Mouse (Mus musculus): ENCODE data around the gene Slc4a7. TPM values are rescaled to one million over a fixed set of nuclear protein-coding genes. Genes with fewer than 3 reads are reported as not detected.

The Slc4a7 gene
- polyA plus RNA-seq, 1 experiment from 2014 or later = 30.4 TPM

DNA sequence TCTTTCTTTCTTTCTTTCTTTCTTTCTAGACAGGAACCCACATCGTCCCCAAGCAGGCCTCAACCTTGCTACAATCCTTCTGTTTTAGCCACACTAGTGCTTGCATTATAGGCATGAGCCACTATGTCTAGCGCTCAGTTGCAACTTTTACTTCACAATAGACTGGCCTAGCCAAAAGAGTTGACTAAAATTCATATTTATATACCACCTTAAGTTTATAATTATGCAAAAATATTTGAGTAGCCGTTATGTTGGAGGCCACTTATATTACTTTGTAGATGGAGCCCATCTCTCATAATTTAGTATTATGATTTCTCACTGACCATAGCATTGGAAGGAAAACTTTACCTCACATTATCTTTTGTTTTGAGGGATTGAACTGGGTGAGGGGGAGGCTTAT lies 3.0 kb downstream of the Slc4a7 start:
- peaks cover 8% of the 10 kb centered on the region for H3K36me3 ChIP-seq (replicated peaks; ENCODE audit: control insufficient read depth, insufficient read depth)
- WGBS = 82% methylated on average over 3 of the region's 3 CpGs
- ATAC-seq (ENCODE audit: low FRiP score) (no peak), DNase-seq (ENCODE audit: low spot score) (no peak)
- H3K27ac ChIP-seq = no peak overlapping the region
- no peaks in the 10 kb centered on the region for H3K9me3 ChIP-seq (ENCODE audit: control insufficient read depth, low read length)
- H3K4me2 ChIP-seq (replicated peaks) = peak overlapping the region; percentile 69; the same call in 1 of the 2 replicates
- no peak overlapping the region; the same call in 1 of the 2 replicates for H3K4me3 ChIP-seq (replicated peaks; ENCODE audit: low read length)
- no peaks in the 10 kb centered on the region for H3K27me3 ChIP-seq (ENCODE audit: control insufficient read depth, insufficient read depth, low read length)
- peaks cover 24% of the 10 kb centered on the region for H3K4me1 ChIP-seq (replicated peaks; ENCODE audit: control insufficient read depth, insufficient read depth, low read length)
- no peak overlapping the region for H3K9ac ChIP-seq

DNA sequence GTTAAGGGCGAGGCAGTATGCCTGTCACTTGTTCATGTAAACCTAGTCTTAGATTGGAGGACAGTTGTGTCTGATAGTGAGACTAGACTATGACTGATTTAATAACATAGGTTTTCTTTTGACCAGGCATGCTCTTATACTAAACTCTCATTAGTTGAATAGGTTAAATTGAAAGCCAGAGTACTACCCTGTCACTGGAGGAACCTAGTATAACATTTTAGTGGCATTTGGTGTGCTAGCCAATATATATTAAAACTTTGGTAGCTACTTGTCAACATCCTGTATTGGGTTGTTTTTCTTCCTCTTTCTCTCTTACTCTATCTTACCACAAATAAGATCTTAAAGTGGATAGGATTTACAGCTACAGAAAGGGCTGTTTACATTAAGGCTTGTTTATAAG lies 4.3 kb downstream of the Slc4a7 start:
- Histone ChIP-seq H3K4me3 (replicated peaks; ENCODE audit: low read length) (no peak overlapping the region), H3K4me2 (replicated peaks) (no peak overlapping the region), H3K27me3 (ENCODE audit: control insufficient read depth, insufficient read depth, low read length) (no peaks in the 10 kb centered on the region), H3K4me1 (replicated peaks; ENCODE audit: control insufficient read depth, insufficient read depth, low read length) (peaks cover 24% of the 10 kb centered on the region), H3K9me3 (ENCODE audit: control insufficient read depth, low read length) (no peaks in the 10 kb centered on the region), H3K9ac (no peak overlapping the region), H3K36me3 (replicated peaks; ENCODE audit: control insufficient read depth, insufficient read depth) (peaks cover 17% of the 10 kb centered on the region), H3K27ac (no peak overlapping the region)
- ATAC-seq (ENCODE audit: low FRiP score) = no peak
- 95% methylated on average over 1 of the region's 1 CpGs for WGBS
- DNase-seq (ENCODE audit: low spot score) = no peak

- Histone ChIP-seq H3K27me3 (ENCODE audit: control insufficient read depth, insufficient read depth, low read length) (no peaks in the 10 kb centered on the region), H3K4me2 (replicated peaks) (no peak overlapping the region), H3K9ac (no peak overlapping the region), H3K4me1 (replicated peaks; ENCODE audit: control insufficient read depth, insufficient read depth, low read length) (peaks cover 24% of the 10 kb centered on the region), H3K9me3 (ENCODE audit: control insufficient read depth, low read length) (no peaks in the 10 kb centered on the region), H3K27ac (no peak overlapping the region), H3K36me3 (replicated peaks; ENCODE audit: control insufficient read depth, insufficient read depth) (peaks cover 17% of the 10 kb centered on the region), H3K4me3 (replicated peaks; ENCODE audit: low read length) (no peak overlapping the region)
- DNase-seq (ENCODE audit: low spot score) = no peak
- no peak for ATAC-seq (ENCODE audit: low FRiP score)
- 23% methylated on average over 1 of the region's 1 CpGs for WGBS
Measured at GRCm38 (mm10) chr14:14707061-14707460, 5.0 kb downstream of the Slc4a7 start.

- Histone ChIP-seq H3K9me3 (ENCODE audit: control insufficient read depth, low read length) (no peaks in the 10 kb centered on the region), H3K4me2 (replicated peaks) (no peak overlapping the region), H3K4me1 (replicated peaks; ENCODE audit: control insufficient read depth, insufficient read depth, low read length) (peaks cover 24% of the 10 kb centered on the region), H3K36me3 (replicated peaks; ENCODE audit: control insufficient read depth, insufficient read depth) (peaks cover 17% of the 10 kb centered on the region), H3K27ac (no peak overlapping the region), H3K27me3 (ENCODE audit: control insufficient read depth, insufficient read depth, low read length) (no peaks in the 10 kb centered on the region), H3K9ac (no peak overlapping the region), H3K4me3 (replicated peaks; ENCODE audit: low read length) (no peak overlapping the region)
- WGBS = 93% methylated on average over 1 of the region's 1 CpGs
- DNase-seq (ENCODE audit: low spot score) (no peak), ATAC-seq (ENCODE audit: low FRiP score) (no peak)
Measured at GRCm38 (mm10) chr14:14709021-14709420, 6.9 kb downstream of the Slc4a7 start.

- Histone ChIP-seq H3K9ac (no peak overlapping the region), H3K27ac (no peak overlapping the region), H3K4me1 (replicated peaks; ENCODE audit: control insufficient read depth, insufficient read depth, low read length) (no peaks in the 10 kb centered on the region), H3K27me3 (ENCODE audit: control insufficient read depth, insufficient read depth, low read length) (no peaks in the 10 kb centered on the region), H3K36me3 (replicated peaks; ENCODE audit: control insufficient read depth, insufficient read depth) (peaks cover 13% of the 10 kb centered on the region; the same call in 1 of the 2 replicates), H3K4me3 (replicated peaks; ENCODE audit: low read length) (no peak overlapping the region), H3K4me2 (replicated peaks) (no peak overlapping the region), H3K9me3 (ENCODE audit: control insufficient read depth, low read length) (no peaks in the 10 kb centered on the region)
- DNase-seq (ENCODE audit: low spot score) (no peak), ATAC-seq (ENCODE audit: low FRiP score) (no peak)
Measured at GRCm38 (mm10) chr14:14714130-14714529, 12.1 kb downstream of the Slc4a7 start.

GRCm38 (mm10) chr14:14715794-14716193 lies 13.7 kb downstream of the Slc4a7 start:
- H3K27me3 ChIP-seq (ENCODE audit: control insufficient read depth, insufficient read depth, low read length) = no peaks in the 10 kb centered on the region
- DNase-seq (ENCODE audit: low spot score) (no peak), ATAC-seq (ENCODE audit: low FRiP score) (no peak)
- H3K36me3 ChIP-seq (replicated peaks; ENCODE audit: control insufficient read depth, insufficient read depth) = peaks cover 4% of the 10 kb centered on the region; the same call in 1 of the 2 replicates
- no peak overlapping the region for H3K27ac ChIP-seq
- no peak overlapping the region for H3K4me3 ChIP-seq (replicated peaks; ENCODE audit: low read length)
- WGBS = 89% methylated on average over 2 of the region's 2 CpGs
- H3K9ac ChIP-seq = no peak overlapping the region
- H3K4me1 ChIP-seq (replicated peaks; ENCODE audit: control insufficient read depth, insufficient read depth, low read length) = no peaks in the 10 kb centered on the region
- no peak overlapping the region for H3K4me2 ChIP-seq (replicated peaks)
- no peaks in the 10 kb centered on the region for H3K9me3 ChIP-seq (ENCODE audit: control insufficient read depth, low read length)

DNA sequence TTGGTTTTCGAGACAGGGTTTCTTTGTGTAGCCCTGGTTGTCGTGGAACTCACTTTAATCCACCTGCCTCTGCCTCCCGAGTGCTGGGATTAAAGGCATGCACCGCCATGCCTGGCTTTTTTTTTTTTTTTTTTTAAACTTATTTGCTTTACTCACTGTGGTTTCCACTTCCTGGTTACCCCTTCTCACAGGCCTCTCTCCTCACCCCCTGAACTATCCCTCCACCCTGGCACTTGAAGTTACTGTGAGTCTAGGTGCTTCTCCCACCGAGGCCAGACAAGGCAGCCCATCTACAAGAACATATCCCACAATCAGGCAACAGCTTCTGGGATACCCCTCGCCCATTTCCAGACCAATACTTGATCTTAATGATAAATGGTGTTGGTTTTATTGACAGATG lies 14.8 kb downstream of the Slc4a7 start:
- no peak for ATAC-seq (ENCODE audit: low FRiP score)
- 91% methylated on average over 6 of the region's 6 CpGs for WGBS
- no peak overlapping the region for H3K9ac ChIP-seq
- H3K27me3 ChIP-seq (ENCODE audit: control insufficient read depth, insufficient read depth, low read length) = no peaks in the 10 kb centered on the region
- no peak overlapping the region for H3K4me2 ChIP-seq (replicated peaks)
- no peak overlapping the region for H3K27ac ChIP-seq
- DNase-seq (ENCODE audit: low spot score) = no peak
- H3K4me3 ChIP-seq (replicated peaks; ENCODE audit: low read length) = no peak overlapping the region
- no peaks in the 10 kb centered on the region for H3K4me1 ChIP-seq (replicated peaks; ENCODE audit: control insufficient read depth, insufficient read depth, low read length)
- H3K36me3 ChIP-seq (replicated peaks; ENCODE audit: control insufficient read depth, insufficient read depth) = no peaks in the 10 kb centered on the region; the same call in 1 of the 2 replicates
- no peaks in the 10 kb centered on the region for H3K9me3 ChIP-seq (ENCODE audit: control insufficient read depth, low read length)

DNA sequence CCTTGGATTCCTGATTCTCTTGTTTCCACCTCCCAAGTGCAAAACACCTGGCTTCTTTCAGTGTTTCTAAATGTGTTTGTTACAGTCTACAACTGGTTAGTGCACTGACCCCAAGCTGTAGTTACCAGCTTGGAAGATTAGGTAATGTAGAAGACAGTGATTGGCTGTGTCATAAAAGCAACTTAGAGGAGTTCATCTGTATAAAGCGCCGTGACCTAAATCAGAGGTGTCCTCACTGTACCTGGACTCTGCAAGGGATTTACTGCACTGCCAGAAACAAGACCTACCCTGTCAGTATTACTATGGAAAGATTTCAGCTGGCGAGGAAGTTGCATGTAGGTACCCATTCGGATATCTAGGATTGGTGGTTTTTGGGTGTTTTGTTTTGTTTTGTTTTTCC lies 16.5 kb downstream of the Slc4a7 start:
- no peaks in the 10 kb centered on the region for H3K27me3 ChIP-seq (ENCODE audit: control insufficient read depth, insufficient read depth, low read length)
- no peak overlapping the region for H3K4me3 ChIP-seq (replicated peaks; ENCODE audit: low read length)
- WGBS = 95% methylated on average over 4 of the region's 4 CpGs
- no peak overlapping the region for H3K4me2 ChIP-seq (replicated peaks)
- no peaks in the 10 kb centered on the region for H3K9me3 ChIP-seq (ENCODE audit: control insufficient read depth, low read length)
- no peak overlapping the region for H3K27ac ChIP-seq
- no peak overlapping the region for H3K9ac ChIP-seq
- H3K36me3 ChIP-seq (replicated peaks; ENCODE audit: control insufficient read depth, insufficient read depth) = no peaks in the 10 kb centered on the region
- no peak for ATAC-seq (ENCODE audit: low FRiP score)
- DNase-seq (ENCODE audit: low spot score) = no peak
- no peaks in the 10 kb centered on the region for H3K4me1 ChIP-seq (replicated peaks; ENCODE audit: control insufficient read depth, insufficient read depth, low read length)

DNA sequence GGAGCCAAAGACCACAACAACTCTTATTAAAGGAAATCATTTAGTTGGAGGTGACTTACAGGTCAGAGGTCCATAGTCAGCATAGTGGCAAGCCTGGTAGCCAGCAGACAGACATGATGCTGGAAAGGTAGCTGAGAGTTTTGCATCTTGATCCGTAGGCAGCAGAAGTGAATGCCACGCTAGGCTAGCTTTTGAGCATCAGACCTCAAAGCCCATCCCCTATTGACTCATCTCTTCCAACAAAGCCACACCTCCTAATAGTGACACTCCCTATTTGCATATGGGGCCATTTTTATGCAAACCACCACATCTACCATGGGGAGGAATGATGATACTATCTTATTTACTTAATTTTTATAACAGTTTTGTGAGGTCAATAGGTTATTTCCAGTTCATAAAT lies 79.1 kb downstream of the Slc4a7 start:
- 84% methylated on average over 2 of the region's 2 CpGs for whole genome bisulfite sequencing
- Histone ChIP-seq H3K4me3 (replicated peaks; ENCODE audit: low read length) (no peak overlapping the region), H3K27me3 (ENCODE audit: control insufficient read depth, insufficient read depth, low read length) (no peaks in the 10 kb centered on the region), H3K4me1 (replicated peaks; ENCODE audit: control insufficient read depth, insufficient read depth, low read length) (no peaks in the 10 kb centered on the region), H3K9ac (no peak overlapping the region), H3K9me3 (ENCODE audit: control insufficient read depth, low read length) (no peaks in the 10 kb centered on the region), H3K27ac (no peak overlapping the region), H3K4me2 (replicated peaks) (no peak overlapping the region), H3K36me3 (replicated peaks; ENCODE audit: control insufficient read depth, insufficient read depth) (peaks cover 63% of the 10 kb centered on the region)
- DNase-seq (ENCODE audit: low spot score) = no peak
- no peak for ATAC-seq (ENCODE audit: low FRiP score)

DNA sequence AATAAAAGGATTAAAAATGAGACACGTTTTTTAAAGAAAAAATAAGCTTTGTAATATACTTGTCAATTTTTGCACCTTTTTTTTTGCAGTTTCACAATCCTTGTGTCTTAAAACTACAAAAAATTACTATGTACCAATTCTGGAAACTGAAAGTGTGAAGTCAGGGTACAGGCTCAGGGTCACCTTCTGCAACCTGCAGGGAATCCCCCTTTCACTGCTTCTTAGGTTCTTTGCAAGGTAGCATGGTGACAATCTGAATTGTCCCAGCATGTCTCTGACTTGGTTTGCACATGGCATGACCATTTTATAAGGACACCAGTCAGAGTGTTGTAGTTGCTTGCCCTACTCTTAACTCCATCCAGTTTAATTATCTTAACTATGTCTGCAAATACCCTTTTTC lies 82.1 kb downstream of the Slc4a7 start:
- DNase-seq (ENCODE audit: low spot score) = no peak
- Histone ChIP-seq H3K4me2 (replicated peaks) (no peak overlapping the region), H3K9me3 (ENCODE audit: control insufficient read depth, low read length) (no peaks in the 10 kb centered on the region), H3K27me3 (ENCODE audit: control insufficient read depth, insufficient read depth, low read length) (no peaks in the 10 kb centered on the region), H3K9ac (no peak overlapping the region), H3K27ac (no peak overlapping the region), H3K36me3 (replicated peaks; ENCODE audit: control insufficient read depth, insufficient read depth) (peaks cover 58% of the 10 kb centered on the region), H3K4me3 (replicated peaks; ENCODE audit: low read length) (no peak overlapping the region), H3K4me1 (replicated peaks; ENCODE audit: control insufficient read depth, insufficient read depth, low read length) (no peaks in the 10 kb centered on the region)
- WGBS = 91% methylated on average over 1 of the region's 1 CpGs
- ATAC-seq (ENCODE audit: low FRiP score) = no peak
